Mouse (Mus musculus): ENCODE results near the gene Ccdc153.

GRCm38 (mm10) chr9:44250445-44250844 lies 10.0 kb downstream of the Ccdc153 start:
- TF ChIP-seq CTCF (IDR thresholded peaks at IDR 0.05; ENCODE audit: control insufficient read depth, insufficient read depth, insufficient replicate concordance, low read depth, low read length) (no peak), POLR2A (IDR thresholded peaks at IDR 0.05; ENCODE audit: control insufficient read depth, low read depth, low read length) (no peak)
